Mouse (Mus musculus) stomach, embryonic 16.5 days (tissue): ENCODE data around the gene Surf4. TPM values are rescaled to one million over a fixed set of nuclear protein-coding genes. Genes with fewer than 3 reads are reported as not detected.

ENCODE experiments used
- ATAC-seq: fragments of 200-750 bp; cut with Nextera tagmentation; 2 replicates; pipeline ENCODE4 v1.8.0; 2017; ENCODE audit warnings: moderate number of reproducible peaks, moderate TSS enrichment; ENCODE audit not compliant: insufficient read depth, low FRiP score
- H3K27ac ChIP-seq: fragments of 300-500 bp; sonication (generic); 2 replicates; pipeline ENCODE4 v1.5.1; 2014; ENCODE audit warnings: low read length
- H3K27me3 ChIP-seq: fragments of 300-500 bp; sonication (generic); 2 replicates; pipeline ENCODE4 v1.6.1; 2014; ENCODE audit warnings: low read length, control low read depth, mixed read lengths; ENCODE audit not compliant: control insufficient read depth, insufficient read depth
- H3K36me3 ChIP-seq: fragments of 300-500 bp; sonication (generic); 2 replicates; pipeline ENCODE4 v1.6.1; 2014; ENCODE audit warnings: low read length; ENCODE audit not compliant: control insufficient read depth, insufficient read depth
- H3K4me1 ChIP-seq: fragments of 300-500 bp; sonication (generic); 2 replicates; pipeline ENCODE4 v1.6.1; 2014; ENCODE audit warnings: low read length, control low read depth, mixed read lengths; ENCODE audit not compliant: control insufficient read depth, insufficient read depth
- H3K4me2 ChIP-seq: fragments of 300-500 bp; sonication (generic); 2 replicates; pipeline ENCODE4 v1.6.1; 2014; ENCODE audit warnings: low read depth, low read length, mixed read lengths
- H3K4me3 ChIP-seq: fragments of 300-500 bp; sonication (generic); replicated peaks from 2 replicates; pipeline ENCODE4 v1.5.1; 2014; ENCODE audit warnings: mild to moderate bottlenecking, low read length
- H3K9ac ChIP-seq: fragments of 300-500 bp; sonication (generic); 2 replicates; pipeline ENCODE4 v1.6.1; 2014; ENCODE audit warnings: low read length
- H3K9me3 ChIP-seq: fragments of 300-500 bp; sonication (generic); replicated peaks from 2 replicates; pipeline ENCODE4 v1.6.1; 2016; ENCODE audit warnings: low read length, control low read depth; ENCODE audit not compliant: control insufficient read depth
- WGBS: fragments of 180-500 bp; shearing (Covaris S2); extraction: QIAGEN DNeasy Blood & Tissue Kit; methylation state at CpG from one replicate; pipeline ENCODE4 v1.1.7; 2014; 5-methylcytosine and 5-hydroxymethylcytosine counted together
- polyA plus RNA-seq: library from polyadenylated mRNA; unstranded; fragments of >200 nt; fragmentation: Nextera tagmentation; extraction: Ambion mirVana; gene quantifications from 2 replicates; pipeline ENCODE4 v1.2.1, GENCODE M21; 2015

The Surf4 gene
- polyA plus RNA-seq, 1 experiment from 2014 or later = 245 TPM

- 2% methylated on average over 13 of the region's 13 CpGs for WGBS
- H3K9ac ChIP-seq = peak overlapping the region; percentile 78
- no peaks in the 10 kb centered on the region for H3K27me3 ChIP-seq
- H3K27ac ChIP-seq = peak overlapping the region; percentile 74
- H3K4me1 ChIP-seq = peaks cover 25% of the 10 kb centered on the region
- H3K36me3 ChIP-seq = peaks cover 46% of the 10 kb centered on the region
- no peaks in the 10 kb centered on the region for H3K9me3 ChIP-seq
- peak overlapping the region; percentile 88 for H3K4me2 ChIP-seq
- H3K4me3 ChIP-seq = peak overlapping the region; percentile 70
- no peak for ATAC-seq
Measured at GRCm38 (mm10) chr2:26916738-26917137, 17.0 kb downstream of the Surf4 start.

- Histone ChIP-seq H3K4me1 (peaks cover 27% of the 10 kb centered on the region), H3K27me3 (no peaks in the 10 kb centered on the region), H3K9ac (peak within 1 kb of the TSS; percentile 78), H3K4me3 (peak within 1 kb of the TSS; percentile 70), H3K27ac (peak within 1 kb of the TSS; percentile 74), H3K4me2 (peak within 1 kb of the TSS; percentile 88), H3K9me3 (no peaks in the 10 kb centered on the region), H3K36me3 (peaks cover 42% of the 10 kb centered on the region)
- ATAC-seq = peak; percentile 62; the same call in 1 of the 2 replicates
- WGBS = 2% methylated on average over 47 of the region's 47 CpGs
Measured at GRCm38 (mm10) chr2:26915927-26916728, 17.6 kb downstream of the Surf4 start, which contains the start of the genes Surf2 and Surf1. TSS of gene Surf2 (plus strand) at chr2:26916367. TSS of gene Surf1 (minus strand) at chr2:26916530.

- H3K9ac ChIP-seq = no peak overlapping the region
- 62% methylated on average over 8 of the region's 8 CpGs for WGBS
- no peak for ATAC-seq
- no peak overlapping the region for H3K27ac ChIP-seq
- H3K36me3 ChIP-seq = peaks cover 28% of the 10 kb centered on the region
- H3K4me2 ChIP-seq = no peak overlapping the region
- H3K9me3 ChIP-seq = no peaks in the 10 kb centered on the region
- H3K4me3 ChIP-seq = no peak overlapping the region
- H3K27me3 ChIP-seq = no peaks in the 10 kb centered on the region
- peaks cover 28% of the 10 kb centered on the region for H3K4me1 ChIP-seq
Measured at GRCm38 (mm10) chr2:26914148-26914941, 19.4 kb downstream of the Surf4 start.

- no peaks in the 10 kb centered on the region for H3K9me3 ChIP-seq
- no peak overlapping the region for H3K9ac ChIP-seq
- no peak overlapping the region for H3K4me3 ChIP-seq
- H3K27me3 ChIP-seq = no peaks in the 10 kb centered on the region
- peak overlapping the region; percentile 10; the same call in 1 of the 2 replicates for H3K27ac ChIP-seq
- H3K4me1 ChIP-seq = peaks cover 35% of the 10 kb centered on the region
- whole genome bisulfite sequencing = 81% methylated on average over 17 of the region's 17 CpGs
- peaks cover 20% of the 10 kb centered on the region for H3K36me3 ChIP-seq
- ATAC-seq = no peak
- no peak overlapping the region for H3K4me2 ChIP-seq
Measured at GRCm38 (mm10) chr2:26913416-26914147, 20.1 kb downstream of the Surf4 start.

GRCm38 (mm10) chr2:26912253-26912770 lies 21.4 kb downstream of the Surf4 start:
- Histone ChIP-seq H3K4me3 (peak overlapping the region; percentile 87), H3K4me2 (peak overlapping the region; percentile 100), H3K9me3 (no peaks in the 10 kb centered on the region), H3K9ac (peak overlapping the region; percentile 80), H3K27ac (no peak overlapping the region), H3K4me1 (peaks cover 34% of the 10 kb centered on the region), H3K27me3 (no peaks in the 10 kb centered on the region), H3K36me3 (peaks cover 26% of the 10 kb centered on the region)
- 73% methylated on average over 5 of the region's 5 CpGs for WGBS
- no peak for ATAC-seq

- H3K4me1 ChIP-seq = peaks cover 29% of the 10 kb centered on the region
Measured at GRCm38 (mm10) chr2:26910994-26911765, 22.5 kb downstream of the Surf4 start.

DNA sequence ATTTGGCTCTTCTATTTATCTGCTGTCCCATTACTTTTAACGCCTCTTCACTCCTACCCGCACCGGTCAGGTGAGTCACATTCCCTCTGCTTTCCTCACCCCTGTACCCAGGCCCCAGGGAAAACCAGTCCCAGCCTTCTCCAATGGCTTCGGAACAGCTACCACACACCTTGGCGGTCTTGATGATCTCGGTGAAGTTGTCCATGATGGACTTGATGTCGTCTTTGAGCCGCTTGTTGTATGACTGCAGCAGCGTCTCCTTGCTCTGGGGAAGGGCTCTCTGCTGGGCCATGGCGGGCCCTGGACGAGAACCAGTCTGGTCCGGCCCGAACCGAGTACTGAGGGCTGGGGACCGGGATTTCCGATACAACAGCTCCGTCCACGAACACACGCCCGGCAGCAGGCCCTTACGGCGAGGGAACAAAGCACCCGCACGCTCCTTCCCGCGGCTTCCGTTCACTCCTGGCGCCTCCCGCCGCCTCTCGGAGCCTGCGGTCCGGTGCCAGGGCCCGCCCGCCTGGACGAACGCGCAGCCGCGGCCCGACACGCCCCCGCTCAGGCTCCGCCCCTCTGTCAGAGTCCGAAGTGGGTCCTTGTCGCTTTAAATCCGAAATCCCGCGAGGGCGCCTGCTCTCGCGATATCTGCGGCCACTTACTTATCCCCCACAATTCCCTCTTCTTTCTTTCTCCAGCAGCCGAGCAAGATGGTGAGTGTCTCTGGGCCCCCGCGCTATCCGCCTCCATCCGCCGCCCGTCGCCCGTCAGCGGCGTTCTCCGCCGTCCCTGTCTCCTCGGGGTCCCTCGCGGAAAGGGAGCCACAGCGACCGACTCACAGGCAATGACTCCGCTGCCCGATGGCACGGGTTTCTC lies 23.4 kb downstream of the Surf4 start, which contains the start of the genes Med22 and Rpl7a:
Med22 (minus strand) TSS at position 554 of the 870 bp plus-strand sequence.
Rpl7a (plus strand) TSS at position 641 of the 870 bp plus-strand sequence.
- ATAC-seq = peak; percentile 95
- Histone ChIP-seq H3K4me2 (peak within 1 kb of the TSS; percentile 100), H3K4me1 (peaks cover 27% of the 10 kb centered on the region), H3K4me3 (peak within 1 kb of the TSS; percentile 87), H3K9me3 (no peaks in the 10 kb centered on the region), H3K27me3 (no peaks in the 10 kb centered on the region), H3K27ac (peak within 1 kb of the TSS; percentile 91), H3K36me3 (peaks cover 30% of the 10 kb centered on the region), H3K9ac (peak within 1 kb of the TSS; percentile 80)
- WGBS = under 1% methylated on average over 74 of the region's 74 CpGs

More at GRCm38 (mm10) chr2:26910994-26911765, 22.5 kb downstream of the Surf4 start:
- Histone ChIP-seq H3K27me3 (no peaks in the 10 kb centered on the region), H3K36me3 (peaks cover 26% of the 10 kb centered on the region), H3K9me3 (no peaks in the 10 kb centered on the region), H3K4me3 (peak overlapping the region; percentile 87), H3K9ac (peak overlapping the region; percentile 80), H3K27ac (peak overlapping the region; percentile 87), H3K4me2 (peak overlapping the region; percentile 100)
- WGBS = under 1% methylated on average over 37 of the region's 37 CpGs
- peak; percentile 38 for ATAC-seq
